Mouse (Mus musculus) adrenal gland, postnatal 10 days (tissue): ENCODE results near the gene Nrg4. TPM values are rescaled to one million over a fixed set of nuclear protein-coding genes. Genes with fewer than 3 reads are reported as not detected.

ENCODE experiments used
- DNase-seq: peaks from one replicate; pipeline ENCODE4 v3.0.0; 2021; ENCODE audit warnings: mixed read lengths
- total RNA-seq, 2 experiments: library from RNA; stranded (reverse); gene quantifications; 2 replicates each; pipeline ENCODE4 v1.2.3; 2021

Nrg4 gene
- total RNA-seq, 2 experiments from 2014 or later: 33.3 to 38.9 TPM

GRCm38 (mm10) chr9:55213396-55213795 lies 113.2 kb downstream of the Nrg4 start:
- DNase-seq: no peak

- DNase-seq: no peak
These were observed 115.0 kb downstream of the Nrg4 start for GRCm38 (mm10) chr9:55211611-55212010.

GRCm38 (mm10) chr9:55208790-55209481 lies 117.7 kb downstream of the Nrg4 start, which contains the start of gene Fbxo22:
TSS of gene Fbxo22 (plus strand) at chr9:55208925.
- peak; percentile 95 for DNase-seq

GRCm38 (mm10) chr9:55208458-55208789 lies 118.2 kb downstream of the Nrg4 start:
- DNase-seq: no peak

- DNase-seq: peak; percentile 44
These were observed 127.3 kb downstream of the Nrg4 start for GRCm38 (mm10) chr9:55199348-55199747.

GRCm38 (mm10) chr9:55198260-55198659 lies 128.4 kb downstream of the Nrg4 start:
- no peak for DNase-seq

GRCm38 (mm10) chr9:55195876-55196275 lies 130.8 kb downstream of the Nrg4 start:
- DNase-seq: no peak

GRCm38 (mm10) chr9:55174235-55174634 lies 152.4 kb downstream of the Nrg4 start:
- no peak for DNase-seq

GRCm38 (mm10) chr9:55172195-55172685 lies 154.4 kb downstream of the Nrg4 start:
- no peak for DNase-seq

- peak; percentile 33 for DNase-seq
These were observed 155.8 kb downstream of the Nrg4 start for GRCm38 (mm10) chr9:55170655-55171412.

Other genes with a start within 250 kb of the Nrg4 start
- 10 to 100 TPM; 39.2 to 39.6 TPM for gene Ube2q2, start 178.0 kb downstream of the Nrg4 start, total RNA-seq
- 10 to 100 TPM; 29.6 to 32.2 TPM for gene Fbxo22, start 117.9 kb downstream of the Nrg4 start, total RNA-seq
- 1 to 10 TPM; 1.4 to 1.5 TPM for gene Tmem266, start 69 bp upstream of the Nrg4 start, total RNA-seq
- gene Etfa, start 185.4 kb upstream of the Nrg4 start, total RNA-seq: 1,000 to 10,000 TPM; 1,213 to 1,256 TPM
- gene Isl2, start 211.8 kb upstream of the Nrg4 start, total RNA-seq: not detected